Mouse (Mus musculus): ENCODE measurements at regions not wholly inside any gene's neighbourhood (a gene's known extent, or its start where the extent isn't known, plus 50 kb on each side); places are given as distances from the start of the nearest gene placed in this dataset.

- Histone ChIP-seq H3K4me3 (no peak overlapping the region), H3K4me2 (no peak overlapping the region), H3K9me3 (no peaks in the 10 kb centered on the region), H3K27me3 (no peaks in the 10 kb centered on the region), H3K36me3 (no peaks in the 10 kb centered on the region), H3K9ac (no peak overlapping the region), H3K4me1 (peaks cover 33% of the 10 kb centered on the region), H3K27ac (no peak overlapping the region)
- ATAC-seq (ENCODE audit: insufficient number of reproducible peaks, insufficient read depth, low FRiP score, low TSS enrichment, low read depth), result no peak
- 7% methylated on average over 5 of the region's 5 CpGs for WGBS
Measured at GRCm38 (mm10) chr1:88752332-88752731, 50.3 kb upstream of the Arl4c start.

GRCm38 (mm10) chr1:88756658-88757057 lies 54.6 kb upstream of the Arl4c start:
- Histone ChIP-seq H3K4me2 (no peak overlapping the region), H3K4me1 (peaks cover 37% of the 10 kb centered on the region), H3K36me3 (no peaks in the 10 kb centered on the region), H3K27ac (peak overlapping the region; percentile 45; the same call in 1 of the 2 replicates), H3K4me3 (no peak overlapping the region), H3K9ac (no peak overlapping the region), H3K9me3 (no peaks in the 10 kb centered on the region), H3K27me3 (no peaks in the 10 kb centered on the region)
- no peak for ATAC-seq (ENCODE audit: insufficient number of reproducible peaks, insufficient read depth, low FRiP score, low TSS enrichment, low read depth)
- 79% methylated on average over 7 of the region's 7 CpGs for WGBS

- H3K27ac ChIP-seq, result peak overlapping the region; percentile 45
- no peak overlapping the region for H3K9ac ChIP-seq
- no peaks in the 10 kb centered on the region for H3K9me3 ChIP-seq
- H3K36me3 ChIP-seq, result no peaks in the 10 kb centered on the region
- H3K4me1 ChIP-seq, result peaks cover 37% of the 10 kb centered on the region
- no peaks in the 10 kb centered on the region for H3K27me3 ChIP-seq
- H3K4me2 ChIP-seq, result no peak overlapping the region
- no peak for ATAC-seq (ENCODE audit: insufficient number of reproducible peaks, insufficient read depth, low FRiP score, low TSS enrichment, low read depth)
- 47% methylated on average over 7 of the region's 7 CpGs for WGBS
- H3K4me3 ChIP-seq, result no peak overlapping the region
Measured at GRCm38 (mm10) chr1:88757162-88757561, 55.1 kb upstream of the Arl4c start.

- Histone ChIP-seq H3K4me2 (no peak overlapping the region), H3K36me3 (no peaks in the 10 kb centered on the region), H3K9ac (no peak overlapping the region), H3K27ac (peak overlapping the region; percentile 45), H3K4me3 (no peak overlapping the region), H3K4me1 (peaks cover 34% of the 10 kb centered on the region), H3K9me3 (no peaks in the 10 kb centered on the region), H3K27me3 (no peaks in the 10 kb centered on the region)
- no peak for ATAC-seq (ENCODE audit: insufficient number of reproducible peaks, insufficient read depth, low FRiP score, low TSS enrichment, low read depth)
- WGBS, result 7% methylated on average over 3 of the region's 3 CpGs
Measured at GRCm38 (mm10) chr1:88757746-88758145, 55.7 kb upstream of the Arl4c start.

GRCm38 (mm10) chr1:88760643-88761042 lies 58.6 kb upstream of the Arl4c start:
- H3K9me3 ChIP-seq, result no peaks in the 10 kb centered on the region
- no peak overlapping the region for H3K9ac ChIP-seq
- H3K4me1 ChIP-seq, result peaks cover 21% of the 10 kb centered on the region
- ATAC-seq (ENCODE audit: insufficient number of reproducible peaks, insufficient read depth, low FRiP score, low TSS enrichment, low read depth), result no peak
- H3K27me3 ChIP-seq, result no peaks in the 10 kb centered on the region
- H3K4me3 ChIP-seq, result no peak overlapping the region
- 67% methylated on average over 11 of the region's 11 CpGs for WGBS
- no peaks in the 10 kb centered on the region for H3K36me3 ChIP-seq
- H3K4me2 ChIP-seq, result no peak overlapping the region
- H3K27ac ChIP-seq, result no peak overlapping the region

- H3K9ac ChIP-seq, result no peak overlapping the region
- no peak overlapping the region for H3K27ac ChIP-seq
- no peaks in the 10 kb centered on the region for H3K27me3 ChIP-seq
- H3K9me3 ChIP-seq, result no peaks in the 10 kb centered on the region
- H3K36me3 ChIP-seq, result no peaks in the 10 kb centered on the region
- ATAC-seq (ENCODE audit: insufficient number of reproducible peaks, insufficient read depth, low FRiP score, low TSS enrichment, low read depth), result no peak
- H3K4me2 ChIP-seq, result no peak overlapping the region
- 60% methylated on average over 6 of the region's 6 CpGs for WGBS
- H3K4me1 ChIP-seq, result peaks cover 20% of the 10 kb centered on the region
- H3K4me3 ChIP-seq, result no peak overlapping the region
Measured at GRCm38 (mm10) chr1:88761121-88761520, 59.1 kb upstream of the Arl4c start.

- 67% methylated on average over 6 of the region's 6 CpGs for WGBS
- H3K9me3 ChIP-seq, result no peaks in the 10 kb centered on the region
- no peaks in the 10 kb centered on the region for H3K4me1 ChIP-seq
- no peak overlapping the region for H3K4me3 ChIP-seq
- H3K27ac ChIP-seq, result no peak overlapping the region
- ATAC-seq (ENCODE audit: insufficient number of reproducible peaks, insufficient read depth, low FRiP score, low TSS enrichment, low read depth), result no peak
- H3K36me3 ChIP-seq, result no peaks in the 10 kb centered on the region
- no peak overlapping the region for H3K9ac ChIP-seq
- H3K4me2 ChIP-seq, result no peak overlapping the region
- no peaks in the 10 kb centered on the region for H3K27me3 ChIP-seq
Measured at GRCm38 (mm10) chr1:88763725-88764364, 61.8 kb upstream of the Arl4c start.

- Histone ChIP-seq H3K4me1 (no peaks in the 10 kb centered on the region), H3K4me2 (no peak overlapping the region), H3K9me3 (no peaks in the 10 kb centered on the region), H3K27ac (no peak overlapping the region), H3K9ac (no peak overlapping the region), H3K4me3 (no peak overlapping the region), H3K36me3 (no peaks in the 10 kb centered on the region), H3K27me3 (no peaks in the 10 kb centered on the region)
- no peak for ATAC-seq (ENCODE audit: insufficient number of reproducible peaks, insufficient read depth, low FRiP score, low TSS enrichment, low read depth)
- WGBS, result 92% methylated on average over 1 of the region's 1 CpGs
Measured at GRCm38 (mm10) chr1:88764478-88764877, 62.5 kb upstream of the Arl4c start.

GRCm38 (mm10) chr1:88777009-88777408 lies 75.0 kb upstream of the Arl4c start:
- no peaks in the 10 kb centered on the region for H3K4me1 ChIP-seq
- no peak overlapping the region for H3K4me2 ChIP-seq
- H3K27ac ChIP-seq, result no peak overlapping the region
- H3K9ac ChIP-seq, result no peak overlapping the region
- ATAC-seq (ENCODE audit: insufficient number of reproducible peaks, insufficient read depth, low FRiP score, low TSS enrichment, low read depth), result no peak
- no peaks in the 10 kb centered on the region for H3K9me3 ChIP-seq
- 92% methylated on average over 5 of the region's 5 CpGs for WGBS
- H3K4me3 ChIP-seq, result no peak overlapping the region
- no peaks in the 10 kb centered on the region for H3K27me3 ChIP-seq
- no peaks in the 10 kb centered on the region for H3K36me3 ChIP-seq

GRCm38 (mm10) chr1:88780262-88780661 lies 78.2 kb upstream of the Arl4c start:
- Histone ChIP-seq H3K4me2 (no peak overlapping the region), H3K27me3 (no peaks in the 10 kb centered on the region), H3K4me3 (no peak overlapping the region), H3K9ac (no peak overlapping the region), H3K27ac (no peak overlapping the region), H3K4me1 (no peaks in the 10 kb centered on the region), H3K9me3 (no peaks in the 10 kb centered on the region), H3K36me3 (no peaks in the 10 kb centered on the region)
- no peak for ATAC-seq (ENCODE audit: insufficient number of reproducible peaks, insufficient read depth, low FRiP score, low TSS enrichment, low read depth)
- 87% methylated on average over 4 of the region's 4 CpGs for whole genome bisulfite sequencing

- no peak for ATAC-seq (ENCODE audit: insufficient number of reproducible peaks, insufficient read depth, low FRiP score, low TSS enrichment, low read depth)
- Histone ChIP-seq H3K4me3 (no peak overlapping the region), H3K4me2 (no peak overlapping the region), H3K4me1 (no peaks in the 10 kb centered on the region), H3K9me3 (no peaks in the 10 kb centered on the region), H3K27me3 (no peaks in the 10 kb centered on the region), H3K27ac (no peak overlapping the region), H3K36me3 (no peaks in the 10 kb centered on the region), H3K9ac (no peak overlapping the region)
- 78% methylated on average over 4 of the region's 4 CpGs for WGBS
Measured at GRCm38 (mm10) chr1:88783083-88783482, 81.1 kb upstream of the Arl4c start.

- Histone ChIP-seq H3K9me3 (no peaks in the 10 kb centered on the region), H3K4me3 (no peak overlapping the region), H3K36me3 (no peaks in the 10 kb centered on the region), H3K4me2 (no peak overlapping the region), H3K27ac (no peak overlapping the region), H3K27me3 (no peaks in the 10 kb centered on the region), H3K4me1 (no peaks in the 10 kb centered on the region), H3K9ac (no peak overlapping the region)
- ATAC-seq (ENCODE audit: insufficient number of reproducible peaks, insufficient read depth, low FRiP score, low TSS enrichment, low read depth), result no peak
- WGBS, result 55% methylated on average over 4 of the region's 5 CpGs
Measured at GRCm38 (mm10) chr1:88784866-88785620, 83.0 kb upstream of the Arl4c start.

All from embryonic facial prominence, embryonic 13.5 days (tissue).